In the genomic region with DNA sequence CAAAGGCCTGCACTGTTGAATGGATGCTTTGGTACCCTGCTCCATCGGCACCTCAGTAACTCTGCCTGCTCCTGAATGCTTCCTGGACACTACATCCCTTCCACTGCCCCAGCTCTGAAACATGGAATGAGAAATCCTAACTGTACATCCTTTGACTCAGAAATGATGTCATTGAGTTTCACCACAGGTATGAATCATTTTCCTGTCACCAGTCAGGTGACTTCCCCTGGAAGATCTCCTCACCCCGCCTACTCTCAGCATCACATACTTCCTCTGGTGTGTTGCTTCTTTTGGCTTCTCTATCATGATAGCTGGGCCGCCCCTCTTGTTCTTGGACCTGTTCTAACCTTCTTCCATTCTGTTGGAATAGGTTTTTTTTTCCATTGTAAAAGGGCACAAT, we compare ENCODE assay signal across 42 mouse cellular contexts. TPM values are rescaled to one million over a fixed set of nuclear protein-coding genes. Genes with fewer than 3 reads are reported as not detected.
A peak's percentile ranks its signal among the peaks of the same experiment; 100 is the strongest.
DNase-seq lines count a peak whose midpoint lies in the region; ATAC-seq and TF ChIP-seq lines count a peak whose summit lies in the region.
"Had no signal": no experiment of that assay in that cellular context is flagged by ENCODE, and none has a peak within 500 bp of the region (broad histone marks: within the 10 kb centered on the region; RNA-seq: fewer than 3 reads in every experiment).

No protein-coding gene starts in this region.

- no peaks in the 10 kb centered on the region for H3K9me3 ChIP-seq in CH12.LX (replicated peaks; ENCODE audit: low read length)
- no peaks in the 10 kb centered on the region for H3K9me3 ChIP-seq in midbrain, embryonic 14.5 days (ENCODE audit: control insufficient read depth, low read length)
- no peaks in the 10 kb centered on the region for H3K9me3 ChIP-seq in hindbrain, embryonic 12.5 days (replicated peaks)
- H3K9me3 ChIP-seq: embryonic facial prominence, embryonic 13.5 days; forebrain, embryonic 10.5 days; forebrain, embryonic 15.5 days; heart, embryonic 12.5 days; hindbrain, embryonic 15.5 days; intestine, embryonic 15.5 days; limb, embryonic 12.5 days; midbrain, embryonic 13.5 days; neural tube, embryonic 15.5 days had no signal

- H3K9ac ChIP-seq in CH12.LX (ENCODE audit: insufficient read depth, low read depth), result no peak overlapping the region
- H3K9ac ChIP-seq in midbrain, embryonic 14.5 days (replicated peaks; ENCODE audit: low read length), result no peak overlapping the region
- H3K9ac ChIP-seq in hindbrain, embryonic 12.5 days, result no peak overlapping the region
- H3K9ac ChIP-seq: embryonic facial prominence, embryonic 13.5 days; forebrain, embryonic 15.5 days; heart, embryonic 12.5 days; hindbrain, embryonic 15.5 days; intestine, embryonic 15.5 days; limb, embryonic 12.5 days; midbrain, embryonic 13.5 days; neural tube, embryonic 15.5 days had no signal

- TF ChIP-seq POLR2A in CH12.LX (IDR thresholded peaks at IDR 0.05; ENCODE audit: low read depth, low read length) (no peak), myocyte (IDR thresholded peaks at IDR 0.05; ENCODE audit: insufficient read length, low read depth) (no peak)

- no peak for ATAC-seq in midbrain, embryonic 14.5 days (ENCODE audit: low FRiP score, low TSS enrichment)
- no peak for ATAC-seq in hindbrain, embryonic 12.5 days (ENCODE audit: low FRiP score)
- ATAC-seq: forebrain, embryonic 15.5 days; intestine, embryonic 15.5 days; midbrain, embryonic 13.5 days had no signal

- TF ChIP-seq CTCF in CH12.LX (conservative IDR thresholded peaks at IDR 0.05 in 1 of 2, IDR thresholded peaks at IDR 0.05 in 1 of 2; ENCODE audit: low read depth in 2 of 2, low read length in 2 of 2), result no peak

- H3K4me1 ChIP-seq in CH12.LX (ENCODE audit: control insufficient read depth in 1 of 2, insufficient read depth in 2 of 2), result peaks cover 0 to 4% of the 10 kb centered on the region in 2 experiments; a peak in 1 of 4 replicates
- no peaks in the 10 kb centered on the region for H3K4me1 ChIP-seq in midbrain, embryonic 14.5 days (ENCODE audit: control insufficient read depth, insufficient read depth, low read length)
- no peaks in the 10 kb centered on the region for H3K4me1 ChIP-seq in hindbrain, embryonic 12.5 days
- H3K4me1 ChIP-seq: embryonic facial prominence, embryonic 13.5 days; forebrain, embryonic 10.5 days; forebrain, embryonic 15.5 days; heart, embryonic 12.5 days; hindbrain, embryonic 15.5 days; intestine, embryonic 15.5 days; limb, embryonic 12.5 days; midbrain, embryonic 13.5 days; neural tube, embryonic 15.5 days had no signal

- H3K4me3 ChIP-seq in CH12.LX (replicated peaks in 1 of 3; ENCODE audit: low read depth in 2 of 3, low read length in 2 of 3, poor library complexity in 1 of 3), result no peak overlapping the region
- H3K4me3 ChIP-seq in myocyte, result no peak overlapping the region
- no peak overlapping the region for H3K4me3 ChIP-seq in midbrain, embryonic 14.5 days (replicated peaks; ENCODE audit: low read depth, low read length)
- H3K4me3 ChIP-seq in hindbrain, embryonic 12.5 days, result no peak overlapping the region
- H3K4me3 ChIP-seq: embryonic facial prominence, embryonic 13.5 days; forebrain, embryonic 10.5 days; forebrain, embryonic 15.5 days; heart, embryonic 12.5 days; hindbrain, embryonic 15.5 days; intestine, embryonic 15.5 days; limb, embryonic 12.5 days; midbrain, embryonic 13.5 days; neural tube, embryonic 15.5 days had no signal

- no peaks in the 10 kb centered on the region for H3K36me3 ChIP-seq in CH12.LX (replicated peaks in 1 of 2; ENCODE audit: control insufficient read depth in 1 of 2, insufficient read depth in 1 of 2, low read length in 1 of 2)
- no peaks in the 10 kb centered on the region for H3K36me3 ChIP-seq in myocyte (ENCODE audit: control insufficient read depth, insufficient read depth)
- no peaks in the 10 kb centered on the region for H3K36me3 ChIP-seq in midbrain, embryonic 14.5 days (ENCODE audit: control insufficient read depth, insufficient read depth, low read length)
- H3K36me3 ChIP-seq in hindbrain, embryonic 12.5 days, result no peaks in the 10 kb centered on the region
- H3K36me3 ChIP-seq: embryonic facial prominence, embryonic 13.5 days; forebrain, embryonic 10.5 days; forebrain, embryonic 15.5 days; heart, embryonic 12.5 days; hindbrain, embryonic 15.5 days; intestine, embryonic 15.5 days; limb, embryonic 12.5 days; midbrain, embryonic 13.5 days; neural tube, embryonic 15.5 days had no signal

- dilution Hi-C loops in CH12.LX (cut with MboI; ENCODE audit: extremely low pct_ligation_motif_present, extremely low pct_unique_long_range_greater_than_20kb, low sequenced_read_pairs), result no loop called here

- H3K4me2 ChIP-seq in CH12.LX (ENCODE audit: insufficient read depth, low read depth, poor library complexity, severe bottlenecking) (no peak overlapping the region), myocyte (ENCODE audit: low read depth) (no peak overlapping the region)
- H3K4me2 ChIP-seq in midbrain, embryonic 14.5 days (ENCODE audit: low read length), result no peak overlapping the region
- no peak overlapping the region for H3K4me2 ChIP-seq in hindbrain, embryonic 12.5 days (replicated peaks)
- H3K4me2 ChIP-seq: embryonic facial prominence, embryonic 13.5 days; forebrain, embryonic 15.5 days; heart, embryonic 12.5 days; hindbrain, embryonic 15.5 days; intestine, embryonic 15.5 days; limb, embryonic 12.5 days; midbrain, embryonic 13.5 days; neural tube, embryonic 15.5 days had no signal

- no peak overlapping the region for H3ac ChIP-seq in myocyte (ENCODE audit: control insufficient read depth, insufficient read length)

- H3K79me2 ChIP-seq in CH12.LX (replicated peaks; ENCODE audit: control insufficient read depth, extremely low read depth, insufficient read depth, poor library complexity, severe bottlenecking) (no peaks in the 10 kb centered on the region), myocyte (ENCODE audit: control insufficient read depth, insufficient read depth) (no peaks in the 10 kb centered on the region)

- TF ChIP-seq RAD21 in CH12.LX (IDR thresholded peaks at IDR 0.05; ENCODE audit: low read depth, low read length), result no peak

- DNase-seq in 416B (ENCODE audit: low read depth) (peak; percentile 92), CH12.LX (ENCODE audit: extremely low read depth) (no peak)
- DNase-seq in brain, adult 2 months (ENCODE audit: low read depth, low spot score), result peak; percentile 9
- DNase-seq in midbrain, embryonic 14.5 days, result no peak
- no peak for DNase-seq in thymus, postnatal 14 days
- DNase-seq: adrenal gland, postnatal 14 days; cerebellum, adult 11-12 months; cerebellum, postnatal 10 days; gastrocnemius, postnatal 25 days; heart, adult 18-20 months; heart, postnatal 4 days; kidney, adult 8-10 months; kidney, postnatal 4 days; lung, postnatal 4 days; retina, postnatal 1 day; right cerebral cortex, postnatal 14 days had no signal

- in situ Hi-C loops in CH12.LX (cut with MboI; ENCODE audit: low pct_ligation_motif_present, low pct_unique_long_range_greater_than_20kb, low sequenced_read_pairs), result no loop called here

- H3K27ac ChIP-seq in CH12.LX (ENCODE audit: insufficient read depth, low read depth), result no peak overlapping the region
- H3K27ac ChIP-seq in midbrain, embryonic 14.5 days (replicated peaks; ENCODE audit: low read depth, low read length), result no peak overlapping the region
- no peak overlapping the region for H3K27ac ChIP-seq in hindbrain, embryonic 12.5 days
- H3K27ac ChIP-seq: embryonic facial prominence, embryonic 13.5 days; forebrain, embryonic 10.5 days; forebrain, embryonic 15.5 days; hindbrain, embryonic 15.5 days; intestine, embryonic 15.5 days; kidney, postnatal 0 days; limb, embryonic 12.5 days; midbrain, embryonic 13.5 days; neural tube, embryonic 15.5 days had no signal

- no peak for TF ChIP-seq EP300 in CH12.LX (IDR thresholded peaks at IDR 0.05; ENCODE audit: low read length)

- WGBS in midbrain, embryonic 14.5 days, result 90% methylated on average over 3 of the region's 3 CpGs
- WGBS in hindbrain, embryonic 12.5 days, result 83% methylated on average over 3 of the region's 3 CpGs

- H3K27me3 ChIP-seq in CH12.LX (replicated peaks) (peaks cover 4% of the 10 kb centered on the region), myocyte (ENCODE audit: control insufficient read depth, insufficient read depth, insufficient read length) (no peaks in the 10 kb centered on the region)
- no peaks in the 10 kb centered on the region for H3K27me3 ChIP-seq in midbrain, embryonic 14.5 days (ENCODE audit: control insufficient read depth, insufficient read depth, low read length)
- H3K27me3 ChIP-seq in hindbrain, embryonic 12.5 days, result no peaks in the 10 kb centered on the region
- H3K27me3 ChIP-seq: embryonic facial prominence, embryonic 13.5 days; forebrain, embryonic 15.5 days; heart, embryonic 12.5 days; hindbrain, embryonic 15.5 days; intestine, embryonic 15.5 days; limb, embryonic 12.5 days; midbrain, embryonic 13.5 days; neural tube, embryonic 15.5 days had no signal

RNA-seq across cellular contexts. Expression of gene Defb20, which starts 4.0 kb away (rescaled TPM):
- total RNA-seq in CH12.LX (2012; rRNA removed), result not detected in 2 replicates
- total RNA-seq in CH12.LX (2014; rRNA removed), result not detected in 2 replicates
- polyA plus RNA-seq in CH12.LX (2012; ENCODE audit: insufficient read length, low read depth), result not detected in 2 replicates
- not detected for polyA plus RNA-seq in myocyte (2012; fragmentation: generic; extraction: Trizol)
- polyA plus RNA-seq in midbrain, embryonic 14.5 days (2014; fragmentation: Nextera tagmentation; extraction: Ambion mirVana), result not detected in 2 replicates
- polyA plus RNA-seq in hindbrain, embryonic 12.5 days (2016; fragmentation: Nextera tagmentation; extraction: Ambion mirVana), result not detected in 2 replicates
- total RNA-seq: adrenal gland, postnatal 14 days; common myeloid progenitor, adult 5-6 weeks; gastrocnemius, adult 18-20 months; gastrocnemius, postnatal 25 days; heart, adult 18-20 months; heart, postnatal 4 days; left cerebral cortex, postnatal 25 days; liver, adult 2 months; megakaryocyte-erythroid progenitor cell, adult 5-6 weeks; monocyte, adult 5-6 weeks had no signal
- polyA plus RNA-seq: embryonic facial prominence, embryonic 13.5 days; forebrain, embryonic 10.5 days; forebrain, embryonic 15.5 days; heart, embryonic 12.5 days; heart, postnatal 0 days; hindbrain, embryonic 15.5 days; intestine, embryonic 15.5 days; limb, embryonic 12.5 days; liver, adult 2 months; liver, embryonic 16.5 days; lung, embryonic 16.5 days; midbrain, embryonic 13.5 days; neural tube, embryonic 15.5 days; small intestine, adult 2 months; stomach, embryonic 14.5 days; thymus, postnatal 0 days had no signal

RNA-seq across cellular contexts. Expression of gene Defb22, which starts 9.1 kb away (rescaled TPM):
- not detected in 2 replicates for total RNA-seq in CH12.LX (2012; rRNA removed)
- not detected in 2 replicates for total RNA-seq in CH12.LX (2014; rRNA removed)
- not detected in 2 replicates for polyA plus RNA-seq in CH12.LX (2012; ENCODE audit: insufficient read length, low read depth)
- not detected for polyA plus RNA-seq in myocyte (2012; fragmentation: generic; extraction: Trizol)
- polyA plus RNA-seq in midbrain, embryonic 14.5 days (2014; fragmentation: Nextera tagmentation; extraction: Ambion mirVana), result not detected in 2 replicates
- not detected in 2 replicates for polyA plus RNA-seq in hindbrain, embryonic 12.5 days (2016; fragmentation: Nextera tagmentation; extraction: Ambion mirVana)
- total RNA-seq: adrenal gland, postnatal 14 days; common myeloid progenitor, adult 5-6 weeks; gastrocnemius, adult 18-20 months; gastrocnemius, postnatal 25 days; heart, adult 18-20 months; heart, postnatal 4 days; left cerebral cortex, postnatal 25 days; liver, adult 2 months; megakaryocyte-erythroid progenitor cell, adult 5-6 weeks; monocyte, adult 5-6 weeks had no signal
- polyA plus RNA-seq: embryonic facial prominence, embryonic 13.5 days; forebrain, embryonic 10.5 days; forebrain, embryonic 15.5 days; frontal cortex, adult 2 months; heart, embryonic 12.5 days; heart, postnatal 0 days; hindbrain, embryonic 15.5 days; intestine, embryonic 15.5 days; kidney, postnatal 0 days; limb, embryonic 12.5 days; liver, adult 2 months; liver, embryonic 16.5 days; lung, embryonic 16.5 days; midbrain, embryonic 13.5 days; neural tube, embryonic 15.5 days; small intestine, adult 2 months; stomach, embryonic 14.5 days; testis, adult 2 months; thymus, postnatal 0 days had no signal

RNA-seq across cellular contexts. Expression of gene Defb23, which starts 16.5 kb away (rescaled TPM):
- total RNA-seq in CH12.LX (2012; rRNA removed) (not detected in 2 replicates), CH12.LX (2014; rRNA removed) (not detected in 2 replicates)
- polyA plus RNA-seq in CH12.LX (2012; ENCODE audit: insufficient read length, low read depth) (not detected in 2 replicates), myocyte (2012; fragmentation: generic; extraction: Trizol) (not detected)
- not detected in 2 replicates for polyA plus RNA-seq in midbrain, embryonic 14.5 days (2014; fragmentation: Nextera tagmentation; extraction: Ambion mirVana)
- not detected in 2 replicates for polyA plus RNA-seq in hindbrain, embryonic 12.5 days (2016; fragmentation: Nextera tagmentation; extraction: Ambion mirVana)
- total RNA-seq: adrenal gland, postnatal 14 days; common myeloid progenitor, adult 5-6 weeks; gastrocnemius, adult 18-20 months; gastrocnemius, postnatal 25 days; heart, adult 18-20 months; heart, postnatal 4 days; left cerebral cortex, postnatal 25 days; liver, adult 2 months; megakaryocyte-erythroid progenitor cell, adult 5-6 weeks; monocyte, adult 5-6 weeks had no signal
- polyA plus RNA-seq: embryonic facial prominence, embryonic 13.5 days; forebrain, embryonic 10.5 days; forebrain, embryonic 15.5 days; frontal cortex, adult 2 months; heart, embryonic 12.5 days; heart, postnatal 0 days; hindbrain, embryonic 15.5 days; intestine, embryonic 15.5 days; kidney, postnatal 0 days; limb, embryonic 12.5 days; liver, adult 2 months; liver, embryonic 16.5 days; lung, embryonic 16.5 days; midbrain, embryonic 13.5 days; neural tube, embryonic 15.5 days; small intestine, adult 2 months; stomach, embryonic 14.5 days; testis, adult 2 months had no signal

RNA-seq across cellular contexts. Expression of gene Defb26, which starts 30.6 kb away (rescaled TPM):
- total RNA-seq in CH12.LX (2012; rRNA removed) (not detected in 2 replicates), CH12.LX (2014; rRNA removed) (not detected in 2 replicates)
- polyA plus RNA-seq in CH12.LX (2012; ENCODE audit: insufficient read length, low read depth) (not detected in 2 replicates), myocyte (2012; fragmentation: generic; extraction: Trizol) (not detected)
- polyA plus RNA-seq in midbrain, embryonic 14.5 days (2014; fragmentation: Nextera tagmentation; extraction: Ambion mirVana), result not detected in 2 replicates
- not detected in 2 replicates for polyA plus RNA-seq in hindbrain, embryonic 12.5 days (2016; fragmentation: Nextera tagmentation; extraction: Ambion mirVana)
- total RNA-seq: adrenal gland, postnatal 14 days; common myeloid progenitor, adult 5-6 weeks; gastrocnemius, adult 18-20 months; gastrocnemius, postnatal 25 days; heart, adult 18-20 months; heart, postnatal 4 days; left cerebral cortex, postnatal 25 days; liver, adult 2 months; megakaryocyte-erythroid progenitor cell, adult 5-6 weeks; monocyte, adult 5-6 weeks had no signal
- polyA plus RNA-seq: embryonic facial prominence, embryonic 13.5 days; forebrain, embryonic 10.5 days; forebrain, embryonic 15.5 days; frontal cortex, adult 2 months; heart, embryonic 12.5 days; heart, postnatal 0 days; hindbrain, embryonic 15.5 days; intestine, embryonic 15.5 days; kidney, postnatal 0 days; limb, embryonic 12.5 days; liver, adult 2 months; liver, embryonic 16.5 days; lung, embryonic 16.5 days; midbrain, embryonic 13.5 days; neural tube, embryonic 15.5 days; small intestine, adult 2 months; stomach, embryonic 14.5 days; testis, adult 2 months; thymus, postnatal 0 days had no signal

RNA-seq across cellular contexts. Expression of gene Defb28, which starts 37.2 kb away (rescaled TPM):
- total RNA-seq in CH12.LX (2012; rRNA removed) (not detected in 2 replicates), CH12.LX (2014; rRNA removed) (not detected in 2 replicates)
- polyA plus RNA-seq in CH12.LX (2012; ENCODE audit: insufficient read length, low read depth) (not detected in 2 replicates), myocyte (2012; fragmentation: generic; extraction: Trizol) (not detected)
- polyA plus RNA-seq in midbrain, embryonic 14.5 days (2014; fragmentation: Nextera tagmentation; extraction: Ambion mirVana), result not detected in 2 replicates
- not detected in 2 replicates for polyA plus RNA-seq in hindbrain, embryonic 12.5 days (2016; fragmentation: Nextera tagmentation; extraction: Ambion mirVana)
- total RNA-seq: adrenal gland, postnatal 14 days; common myeloid progenitor, adult 5-6 weeks; gastrocnemius, adult 18-20 months; gastrocnemius, postnatal 25 days; heart, adult 18-20 months; heart, postnatal 4 days; left cerebral cortex, postnatal 25 days; liver, adult 2 months; megakaryocyte-erythroid progenitor cell, adult 5-6 weeks; monocyte, adult 5-6 weeks had no signal
- polyA plus RNA-seq: embryonic facial prominence, embryonic 13.5 days; forebrain, embryonic 10.5 days; forebrain, embryonic 15.5 days; frontal cortex, adult 2 months; heart, embryonic 12.5 days; heart, postnatal 0 days; hindbrain, embryonic 15.5 days; intestine, embryonic 15.5 days; limb, embryonic 12.5 days; liver, adult 2 months; liver, embryonic 16.5 days; lung, embryonic 16.5 days; midbrain, embryonic 13.5 days; neural tube, embryonic 15.5 days; small intestine, adult 2 months; stomach, embryonic 14.5 days; testis, adult 2 months; thymus, postnatal 0 days had no signal

Comparison
In these comparisons a context has a peak if more than half of its experiments do, and no peak if none do; other contexts are left out.
1. DNase-seq: peak in 416B (single experiment) and brain, adult 2 months (single experiment); none in CH12.LX (single experiment), midbrain, embryonic 14.5 days (single experiment) and thymus, postnatal 14 days (single experiment).